Mouse (Mus musculus): ENCODE data around the gene Jagn1. TPM values are rescaled to one million over a fixed set of nuclear protein-coding genes. Genes with fewer than 3 reads are reported as not detected.

The Jagn1 gene
- polyA plus RNA-seq, 1 experiment: 28.4 TPM

DNA sequence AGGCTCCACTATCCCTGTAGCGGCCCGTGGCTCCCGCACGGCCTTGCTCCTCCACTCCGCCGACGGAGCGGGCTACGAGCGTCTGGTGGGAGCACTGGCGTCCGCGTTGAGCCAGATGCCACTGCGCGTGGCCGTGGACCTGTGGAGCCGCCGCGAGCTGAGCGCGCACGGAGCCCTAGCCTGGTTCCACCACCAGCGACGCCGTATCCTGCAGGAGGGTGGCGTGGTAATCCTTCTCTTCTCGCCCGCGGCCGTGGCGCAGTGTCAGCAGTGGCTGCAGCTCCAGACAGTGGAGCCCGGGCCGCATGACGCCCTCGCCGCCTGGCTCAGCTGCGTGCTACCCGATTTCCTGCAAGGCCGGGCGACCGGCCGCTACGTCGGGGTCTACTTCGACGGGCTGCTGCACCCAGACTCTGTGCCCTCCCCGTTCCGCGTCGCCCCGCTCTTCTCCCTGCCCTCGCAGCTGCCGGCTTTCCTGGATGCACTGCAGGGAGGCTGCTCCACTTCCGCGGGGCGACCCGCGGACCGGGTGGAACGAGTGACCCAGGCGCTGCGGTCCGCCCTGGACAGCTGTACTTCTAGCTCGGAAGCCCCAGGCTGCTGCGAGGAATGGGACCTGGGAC, 40.2 kb downstream of the Jagn1 start:
- H3K4me1 ChIP-seq (ENCODE audit: control insufficient read depth, insufficient read depth, low read length): peaks cover 35% of the 10 kb centered on the region
- H3K27ac ChIP-seq (ENCODE audit: insufficient read depth, low read depth, low read length): peak overlapping the region; percentile 69
- TF ChIP-seq POLR2A (IDR thresholded peaks at IDR 0.05; ENCODE audit: borderline replicate concordance, low read depth, low read length) (no peak), CTCF (IDR thresholded peaks at IDR 0.05; ENCODE audit: low read depth, low read length) (no peak)
- H3K4me3 ChIP-seq (ENCODE audit: insufficient read depth, low read length): peak overlapping the region; percentile 69

DNA sequence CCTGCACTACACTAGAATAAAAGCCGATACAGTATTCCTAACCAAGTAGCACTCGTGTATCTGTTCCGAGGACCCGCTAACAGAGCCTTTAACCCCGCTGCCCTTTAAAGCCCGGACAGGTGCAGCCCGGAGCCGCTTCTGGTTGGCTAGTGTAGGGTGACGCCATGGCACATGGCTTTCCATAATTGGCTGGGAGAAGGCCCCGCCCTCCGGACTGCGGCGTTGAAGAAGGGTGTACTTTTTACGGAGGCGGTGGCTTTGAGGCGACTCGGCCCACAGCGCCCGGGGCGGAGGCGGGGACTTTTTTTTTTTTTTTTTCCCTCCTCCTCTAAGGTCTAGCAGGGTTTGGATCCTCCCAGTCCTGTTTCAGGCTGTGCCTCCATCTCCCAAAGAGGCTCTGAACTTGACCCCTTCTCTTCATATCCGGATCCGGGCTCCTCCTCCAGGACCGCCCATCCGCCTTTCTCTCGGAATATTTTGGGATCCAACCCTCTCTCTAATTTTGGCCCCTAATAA, 40.8 kb downstream of the Jagn1 start, which contains the start of gene Creld1:
Gene Creld1, plus strand, starts transcription at position 198 of the 516 bp plus-strand sequence.
- peak within 1 kb of the TSS; percentile 84 for H3K27ac ChIP-seq (ENCODE audit: insufficient read depth, low read depth, low read length)

DNA sequence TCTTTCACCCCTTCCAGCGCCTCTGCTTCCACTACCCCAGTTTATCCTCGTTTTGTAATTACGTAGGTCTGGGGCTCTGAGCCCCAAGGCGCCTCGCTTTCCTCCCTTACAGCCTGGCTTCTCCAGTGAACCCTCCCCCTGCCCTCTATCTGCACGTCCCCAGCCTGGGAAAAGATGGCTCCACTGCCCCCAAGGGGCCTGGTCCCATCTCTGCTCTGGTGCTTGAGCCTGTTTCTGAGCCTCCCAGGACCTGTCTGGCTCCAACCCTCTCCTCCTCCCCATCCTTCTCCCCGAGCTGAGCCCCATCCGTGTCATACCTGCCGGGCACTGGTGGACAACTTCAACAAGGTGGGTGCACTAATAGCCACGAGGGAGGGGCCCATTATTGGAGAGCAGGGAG, 41.4 kb downstream of the Jagn1 start:
- TF ChIP-seq POLR2A (IDR thresholded peaks at IDR 0.05; ENCODE audit: borderline replicate concordance, low read depth, low read length): no peak
- TF ChIP-seq CTCF (IDR thresholded peaks at IDR 0.05; ENCODE audit: low read depth, low read length): no peak
- Histone ChIP-seq H3K4me3 (ENCODE audit: insufficient read depth, low read length) (peak overlapping the region; percentile 77), H3K27ac (ENCODE audit: insufficient read depth, low read depth, low read length) (peak overlapping the region; percentile 84), H3K4me1 (ENCODE audit: control insufficient read depth, insufficient read depth, low read length) (peaks cover 37% of the 10 kb centered on the region)

More for the DNA sequence above, 40.8 kb downstream of the Jagn1 start, which contains the start of gene Creld1:
- peak within 1 kb of the TSS; percentile 77 for H3K4me3 ChIP-seq (ENCODE audit: insufficient read depth, low read length)
- peaks cover 37% of the 10 kb centered on the region for H3K4me1 ChIP-seq (ENCODE audit: control insufficient read depth, insufficient read depth, low read length)
- TF ChIP-seq POLR2A (IDR thresholded peaks at IDR 0.05; ENCODE audit: borderline replicate concordance, low read depth, low read length) (no peak), CTCF (IDR thresholded peaks at IDR 0.05; ENCODE audit: low read depth, low read length) (no peak)

DNA sequence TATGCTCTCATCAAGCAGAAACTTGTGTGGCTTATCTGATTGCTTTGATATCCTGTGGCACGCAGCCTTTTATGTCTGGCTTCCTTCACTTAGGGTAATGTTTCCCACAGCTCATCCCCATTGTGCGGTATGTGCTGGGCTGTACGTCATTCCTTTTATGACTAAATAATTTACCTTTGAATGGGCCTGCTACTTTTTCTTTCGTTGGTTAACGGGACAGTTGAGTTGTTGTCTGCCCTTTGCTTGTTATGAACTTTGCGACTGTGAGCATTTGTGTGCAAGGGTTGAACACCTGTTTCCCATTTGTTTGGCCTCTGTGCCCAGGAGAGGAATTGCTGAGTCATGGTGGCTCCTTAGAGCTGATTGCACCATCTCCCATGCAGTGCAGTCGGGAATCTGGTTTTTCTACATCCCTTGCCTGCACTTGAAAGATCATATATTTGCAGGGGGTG, 44.8 kb downstream of the Jagn1 start:
- Histone ChIP-seq H3K4me3 (ENCODE audit: insufficient read depth, low read length) (no peak overlapping the region), H3K27ac (ENCODE audit: insufficient read depth, low read depth, low read length) (no peak overlapping the region), H3K4me1 (ENCODE audit: control insufficient read depth, insufficient read depth, low read length) (peaks cover 22% of the 10 kb centered on the region)
- no peak for TF ChIP-seq POLR2A (IDR thresholded peaks at IDR 0.05; ENCODE audit: borderline replicate concordance, low read depth, low read length)
- TF ChIP-seq CTCF (IDR thresholded peaks at IDR 0.05; ENCODE audit: low read depth, low read length): no peak

DNA sequence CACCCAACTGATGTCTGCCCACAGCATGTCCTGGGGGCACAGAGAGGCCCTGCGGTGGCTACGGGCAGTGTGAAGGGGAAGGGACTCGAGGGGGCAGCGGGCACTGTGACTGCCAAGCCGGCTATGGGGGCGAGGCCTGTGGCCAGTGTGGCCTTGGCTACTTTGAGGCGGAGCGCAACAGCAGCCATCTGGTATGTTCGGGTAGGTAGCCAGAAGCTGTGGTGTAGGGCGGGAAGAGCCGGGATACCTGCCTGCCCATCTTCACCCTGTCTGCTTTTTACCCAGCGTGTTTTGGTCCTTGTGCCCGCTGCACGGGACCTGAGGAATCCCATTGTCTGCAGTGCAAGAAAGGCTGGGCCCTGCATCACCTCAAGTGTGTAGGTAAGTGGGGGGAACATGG, 47.0 kb downstream of the Jagn1 start:
- peaks cover 16% of the 10 kb centered on the region for H3K4me1 ChIP-seq (ENCODE audit: control insufficient read depth, insufficient read depth, low read length)
- TF ChIP-seq POLR2A (IDR thresholded peaks at IDR 0.05; ENCODE audit: borderline replicate concordance, low read depth, low read length) (no peak), CTCF (IDR thresholded peaks at IDR 0.05; ENCODE audit: low read depth, low read length) (no peak)
- H3K4me3 ChIP-seq (ENCODE audit: insufficient read depth, low read length): no peak overlapping the region

DNA sequence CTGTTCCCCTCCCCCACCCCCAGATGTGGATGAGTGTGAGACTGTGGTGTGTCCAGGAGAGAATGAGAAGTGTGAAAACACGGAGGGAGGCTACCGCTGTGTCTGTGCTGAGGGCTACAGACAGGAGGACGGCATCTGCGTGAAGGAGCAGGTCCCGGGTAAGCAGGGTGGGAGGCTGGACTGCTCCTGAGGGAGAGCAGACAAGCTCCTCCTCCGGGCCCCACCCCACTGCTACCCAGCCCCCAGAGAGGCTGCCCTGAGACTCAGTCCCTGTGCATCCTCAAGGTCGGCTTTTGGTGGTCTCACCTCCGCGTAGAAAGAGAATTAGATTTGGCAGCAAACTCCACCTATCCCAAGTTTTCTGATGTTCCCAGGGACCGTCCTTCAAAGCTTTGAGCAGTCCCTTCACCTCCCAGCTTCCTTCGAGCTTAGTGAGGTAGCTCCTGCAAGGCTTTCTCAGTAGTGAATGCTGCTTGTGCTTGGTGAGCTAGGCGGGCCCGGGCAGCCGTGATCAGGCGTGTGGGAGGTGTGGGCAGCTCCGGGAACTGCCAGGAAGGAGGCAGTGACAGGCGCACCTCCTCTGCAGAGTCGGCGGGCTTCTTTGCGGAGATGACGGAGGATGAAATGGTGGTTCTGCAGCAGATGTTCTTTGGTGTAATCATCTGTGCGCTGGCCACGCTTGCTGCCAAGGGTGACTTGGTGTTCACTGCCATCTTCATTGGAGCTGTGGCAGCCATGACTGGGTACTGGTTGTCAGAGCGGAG, 49.9 kb downstream of the Jagn1 start:
- Histone ChIP-seq H3K4me1 (ENCODE audit: control insufficient read depth, insufficient read depth, low read length) (peaks cover 5% of the 10 kb centered on the region), H3K4me3 (ENCODE audit: insufficient read depth, low read length) (no peak overlapping the region), H3K27ac (ENCODE audit: insufficient read depth, low read depth, low read length) (no peak overlapping the region)
- no peak for TF ChIP-seq CTCF (IDR thresholded peaks at IDR 0.05; ENCODE audit: low read depth, low read length)
- TF ChIP-seq POLR2A (IDR thresholded peaks at IDR 0.05; ENCODE audit: borderline replicate concordance, low read depth, low read length): no peak

More for the DNA sequence above, 47.0 kb downstream of the Jagn1 start:
- no peak overlapping the region for H3K27ac ChIP-seq (ENCODE audit: insufficient read depth, low read depth, low read length)

DNA sequence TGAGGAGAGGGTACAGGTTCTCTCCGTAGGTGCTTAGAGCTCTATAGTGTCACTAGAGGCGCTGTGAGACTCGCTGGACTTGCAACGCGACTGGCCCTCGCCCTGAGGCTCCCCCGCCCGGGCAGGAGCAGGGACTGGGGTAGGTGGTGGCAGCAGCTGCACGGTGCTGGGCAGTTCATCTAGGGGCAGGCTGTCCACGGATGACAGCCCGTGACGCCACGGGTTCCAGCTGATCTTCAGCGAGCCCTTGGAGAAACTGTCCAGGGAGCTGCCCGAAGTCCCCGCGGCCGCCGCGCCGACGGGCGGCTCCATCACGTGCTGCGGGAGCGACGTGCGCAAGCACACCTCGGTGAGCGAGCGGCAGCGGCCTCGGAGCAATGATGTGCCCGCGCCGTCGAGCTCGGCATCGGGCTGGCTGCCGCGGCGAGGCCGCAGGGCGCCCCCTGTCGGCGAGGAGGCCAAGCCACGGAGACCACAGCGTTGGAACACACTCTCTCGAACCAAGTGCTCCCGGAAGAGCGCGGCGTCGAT, 52.0 kb downstream of the Jagn1 start:
- Histone ChIP-seq H3K4me1 (ENCODE audit: control insufficient read depth, insufficient read depth, low read length) (no peaks in the 10 kb centered on the region), H3K4me3 (ENCODE audit: insufficient read depth, low read length) (peak overlapping the region; percentile 53), H3K27ac (ENCODE audit: insufficient read depth, low read depth, low read length) (no peak overlapping the region)
- TF ChIP-seq POLR2A (IDR thresholded peaks at IDR 0.05; ENCODE audit: borderline replicate concordance, low read depth, low read length) (no peak), CTCF (IDR thresholded peaks at IDR 0.05; ENCODE audit: low read depth, low read length) (no peak)

DNA sequence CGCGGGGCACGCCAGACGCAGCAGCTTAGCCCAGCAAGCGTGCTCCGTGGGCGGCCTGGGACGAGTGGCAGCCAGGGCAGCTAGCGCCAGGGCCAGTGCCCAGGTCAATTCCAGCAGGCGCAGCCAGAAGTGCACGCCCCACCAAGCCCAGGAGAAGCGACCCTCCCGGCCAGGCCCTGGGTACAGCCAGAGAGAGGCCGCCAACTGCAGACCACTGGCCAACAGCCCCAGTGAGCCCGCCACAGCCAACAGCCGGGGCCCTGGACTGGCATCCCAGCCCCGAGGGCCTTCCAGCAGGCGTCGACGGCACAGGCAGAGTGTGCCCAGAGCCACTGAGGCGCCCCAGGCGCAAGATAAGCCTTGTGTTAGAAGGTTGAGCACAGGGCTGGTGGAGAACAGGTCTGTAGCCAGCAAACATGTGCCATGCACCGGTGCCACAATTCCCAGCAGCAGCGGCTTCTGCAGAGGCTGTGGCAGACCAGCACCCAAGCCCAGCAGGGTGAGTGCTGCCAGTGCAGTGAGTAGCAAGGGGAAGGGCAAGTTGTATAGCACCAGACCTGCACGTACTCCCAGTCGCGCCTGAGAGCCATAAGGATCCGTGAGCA, 52.8 kb downstream of the Jagn1 start:
- TF ChIP-seq CTCF (IDR thresholded peaks at IDR 0.05; ENCODE audit: low read depth, low read length) (no peak), POLR2A (IDR thresholded peaks at IDR 0.05; ENCODE audit: borderline replicate concordance, low read depth, low read length) (no peak)
- Histone ChIP-seq H3K4me1 (ENCODE audit: control insufficient read depth, insufficient read depth, low read length) (no peaks in the 10 kb centered on the region), H3K4me3 (ENCODE audit: insufficient read depth, low read length) (no peak overlapping the region), H3K27ac (ENCODE audit: insufficient read depth, low read depth, low read length) (no peak overlapping the region)

Other genes with a start within 250 kb of the Jagn1 start
- gene Lhfpl4, start 247.2 kb upstream of the Jagn1 start, polyA plus RNA-seq (2012; ENCODE audit: insufficient read depth, insufficient read length, missing spikeins): 0.81 TPM in 1 of 2 replicates, not detected in the other
- gene Mtmr14, start 204.7 kb upstream of the Jagn1 start, polyA plus RNA-seq (2012; ENCODE audit: insufficient read depth, insufficient read length, missing spikeins): 59.2 and 60.2 TPM in 2 replicates
- not detected in 2 replicates for gene Cpne9, start 160.3 kb upstream of the Jagn1 start, polyA plus RNA-seq (2012; ENCODE audit: insufficient read depth, insufficient read length, missing spikeins)
- 31.6 and 34.1 TPM in 2 replicates for gene Brpf1, start 135.4 kb upstream of the Jagn1 start, polyA plus RNA-seq (2012; ENCODE audit: insufficient read depth, insufficient read length, missing spikeins)
- 14.9 and 15.0 TPM in 2 replicates for gene Ogg1, start 115.6 kb upstream of the Jagn1 start, polyA plus RNA-seq (2012; ENCODE audit: insufficient read depth, insufficient read length, missing spikeins)
- 216 and 226 TPM in 2 replicates for gene Camk1, start 98.6 kb upstream of the Jagn1 start, polyA plus RNA-seq (2012; ENCODE audit: insufficient read depth, insufficient read length, missing spikeins)
- 28.6 and 30.2 TPM in 2 replicates for gene Tada3, start 64.7 kb upstream of the Jagn1 start, polyA plus RNA-seq (2012; ENCODE audit: insufficient read depth, insufficient read length, missing spikeins)
- 503 and 507 TPM in 2 replicates for gene Arpc4, start 64.5 kb upstream of the Jagn1 start, polyA plus RNA-seq (2012; ENCODE audit: insufficient read depth, insufficient read length, missing spikeins)
- gene Ttll3, start 53.3 kb upstream of the Jagn1 start, polyA plus RNA-seq (2012; ENCODE audit: insufficient read depth, insufficient read length, missing spikeins): 12.2 and 12.5 TPM in 2 replicates
- 4.6 and 6.5 TPM in 2 replicates for gene Rpusd3, start 23.2 kb upstream of the Jagn1 start, polyA plus RNA-seq (2012; ENCODE audit: insufficient read depth, insufficient read length, missing spikeins)
- gene Cidec, start 6.8 kb upstream of the Jagn1 start, polyA plus RNA-seq (2012; ENCODE audit: insufficient read depth, insufficient read length, missing spikeins): 0.32 TPM in 1 of 2 replicates, not detected in the other
- gene Il17re, start 15.9 kb downstream of the Jagn1 start, polyA plus RNA-seq (2012; ENCODE audit: insufficient read depth, insufficient read length, missing spikeins): 0.47 TPM in 1 of 2 replicates, not detected in the other
- not detected in 2 replicates for gene Il17rc, start 28.9 kb downstream of the Jagn1 start, polyA plus RNA-seq (2012; ENCODE audit: insufficient read depth, insufficient read length, missing spikeins)
- 22.0 and 23.9 TPM in 2 replicates for gene Creld1, start 40.7 kb downstream of the Jagn1 start, polyA plus RNA-seq (2012; ENCODE audit: insufficient read depth, insufficient read length, missing spikeins)
- gene Prrt3, start 59.4 kb downstream of the Jagn1 start, polyA plus RNA-seq (2012; ENCODE audit: insufficient read depth, insufficient read length, missing spikeins): not detected in 2 replicates
- 82.6 and 88.7 TPM in 2 replicates for gene Emc3, start 89.1 kb downstream of the Jagn1 start, polyA plus RNA-seq (2012; ENCODE audit: insufficient read depth, insufficient read length, missing spikeins)
- gene Fancd2, start 89.1 kb downstream of the Jagn1 start, polyA plus RNA-seq (2012; ENCODE audit: insufficient read depth, insufficient read length, missing spikeins): 6.9 and 7.8 TPM in 2 replicates
- not detected in 2 replicates for gene Fancd2os, start 158.1 kb downstream of the Jagn1 start, polyA plus RNA-seq (2012; ENCODE audit: insufficient read depth, insufficient read length, missing spikeins)
- gene Brk1, start 162.2 kb downstream of the Jagn1 start, polyA plus RNA-seq (2012; ENCODE audit: insufficient read depth, insufficient read length, missing spikeins): 300 and 316 TPM in 2 replicates
- gene Vhl, start 181.4 kb downstream of the Jagn1 start, polyA plus RNA-seq (2012; ENCODE audit: insufficient read depth, insufficient read length, missing spikeins): 27.7 and 30.8 TPM in 2 replicates
- 54.3 and 57.5 TPM in 2 replicates for gene Irak2, start 195.9 kb downstream of the Jagn1 start, polyA plus RNA-seq (2012; ENCODE audit: insufficient read depth, insufficient read length, missing spikeins)

All from bone marrow macrophage, adult 2 months (primary cell).